Comparison of ENCODE assay signal across 11 mouse cellular contexts in genomic region chr2:77506308-77506707, GRCm38 (mm10).
DNase-seq lines count a peak whose midpoint lies in the region; ATAC-seq and TF ChIP-seq lines count a peak whose summit lies in the region.
"Had no signal": no experiment of that assay in that cellular context is flagged by ENCODE, and none has a peak within 500 bp of the region (broad histone marks: within the 10 kb centered on the region; RNA-seq: fewer than 3 reads in every experiment).

No protein-coding gene starts in this region.

- no peak for TF ChIP-seq CTCF in layer of hippocampus, adult 2 months (conservative IDR thresholded peaks at IDR 0.05)

- peak overlapping the region; percentile 12; the same call in 1 of the 2 replicates for H3K4me2 ChIP-seq in intestine, embryonic 14.5 days (ENCODE audit: low read length)
- H3K4me2 ChIP-seq in intestine, embryonic 16.5 days (ENCODE audit: low read depth, low read length) = no peak overlapping the region
- peak overlapping the region; percentile 23 for H3K4me2 ChIP-seq in hindbrain, embryonic 14.5 days (replicated peaks)

- no peak for ATAC-seq in intestine, embryonic 14.5 days (replicated peaks; ENCODE audit: low FRiP score, low TSS enrichment, low read depth)
- ATAC-seq in intestine, embryonic 16.5 days = no peak
- ATAC-seq in hindbrain, embryonic 14.5 days (ENCODE audit: low FRiP score) = peak; percentile 64
- ATAC-seq in monocyte, adult 5-6 weeks (replicated peaks; ENCODE audit: insufficient number of reproducible peaks, low FRiP score, low TSS enrichment, poor library complexity, severe bottlenecking) = no peak

- no peak overlapping the region for H3K4me3 ChIP-seq in intestine, embryonic 14.5 days (ENCODE audit: low read depth, low read length)
- H3K4me3 ChIP-seq in intestine, embryonic 16.5 days (ENCODE audit: low read length) = no peak overlapping the region
- H3K4me3 ChIP-seq in hindbrain, embryonic 14.5 days (replicated peaks; ENCODE audit: low read length) = no peak overlapping the region
- H3K4me3 ChIP-seq in layer of hippocampus, adult 2 months = no peak overlapping the region

- no peak for DNase-seq in intestine, embryonic 14.5 days (ENCODE audit: low spot score)
- DNase-seq in embryo, embryonic 10.5 days (ENCODE audit: low spot score) = peak; percentile 49
- DNase-seq in hindbrain, embryonic 14.5 days (ENCODE audit: low spot score) = peak; percentile 31
- peak; percentile 44 for DNase-seq in mesoderm, embryonic 11.5 days (ENCODE audit: low read depth, low spot score)
- DNase-seq in layer of hippocampus, adult 2 months (ENCODE audit: low spot score in 2 of 2) = no peak
- DNase-seq in yolk sac, embryonic 10.5 days (ENCODE audit: low spot score) = no peak
- DNase-seq: gastrocnemius, postnatal 36 days; lung, postnatal 14 days had no signal

- no peaks in the 10 kb centered on the region for H3K36me3 ChIP-seq in intestine, embryonic 14.5 days (ENCODE audit: control insufficient read depth, insufficient read depth, low read length)
- no peaks in the 10 kb centered on the region for H3K36me3 ChIP-seq in intestine, embryonic 16.5 days (ENCODE audit: control insufficient read depth, insufficient read depth, low read length)
- no peaks in the 10 kb centered on the region for H3K36me3 ChIP-seq in hindbrain, embryonic 14.5 days (replicated peaks; ENCODE audit: control insufficient read depth, insufficient read depth)

- H3K27me3 ChIP-seq in intestine, embryonic 14.5 days (replicated peaks; ENCODE audit: control insufficient read depth, insufficient read depth, low read length) = no peaks in the 10 kb centered on the region
- H3K27me3 ChIP-seq in intestine, embryonic 16.5 days (replicated peaks; ENCODE audit: control insufficient read depth, insufficient read depth, low read length) = no peaks in the 10 kb centered on the region
- H3K27me3 ChIP-seq in hindbrain, embryonic 14.5 days (ENCODE audit: control insufficient read depth, insufficient read depth, low read length) = no peaks in the 10 kb centered on the region
- H3K27me3 ChIP-seq: CH12.LX had no signal

- 15% methylated on average over 7 of the region's 7 CpGs for WGBS in intestine, embryonic 14.5 days
- 21% methylated on average over 7 of the region's 7 CpGs for WGBS in intestine, embryonic 16.5 days
- 3% methylated on average over 7 of the region's 7 CpGs for WGBS in hindbrain, embryonic 14.5 days

- H3K27ac ChIP-seq in intestine, embryonic 14.5 days (ENCODE audit: low read depth) = no peak overlapping the region
- no peak overlapping the region for H3K27ac ChIP-seq in intestine, embryonic 16.5 days (ENCODE audit: low read length)
- no peak overlapping the region for H3K27ac ChIP-seq in hindbrain, embryonic 14.5 days
- H3K27ac ChIP-seq in layer of hippocampus, adult 2 months = no peak overlapping the region

- H3K9me3 ChIP-seq in intestine, embryonic 14.5 days (ENCODE audit: control insufficient read depth, low read length) = no peaks in the 10 kb centered on the region
- no peaks in the 10 kb centered on the region for H3K9me3 ChIP-seq in intestine, embryonic 16.5 days (ENCODE audit: control insufficient read depth, low read length)
- H3K9me3 ChIP-seq in hindbrain, embryonic 14.5 days (ENCODE audit: control insufficient read depth, low read length) = no peaks in the 10 kb centered on the region

- no peak overlapping the region for H3K9ac ChIP-seq in intestine, embryonic 14.5 days (ENCODE audit: low read length)
- H3K9ac ChIP-seq in intestine, embryonic 16.5 days (ENCODE audit: low read depth, low read length) = no peak overlapping the region
- no peak overlapping the region for H3K9ac ChIP-seq in hindbrain, embryonic 14.5 days

- no peaks in the 10 kb centered on the region for H3K4me1 ChIP-seq in intestine, embryonic 14.5 days (replicated peaks; ENCODE audit: control insufficient read depth, insufficient read depth, low read length)
- H3K4me1 ChIP-seq in intestine, embryonic 16.5 days (ENCODE audit: control insufficient read depth, insufficient read depth, low read length) = no peaks in the 10 kb centered on the region
- peaks cover 5% of the 10 kb centered on the region for H3K4me1 ChIP-seq in hindbrain, embryonic 14.5 days (replicated peaks; ENCODE audit: control insufficient read depth, insufficient read depth, low read length)

Comparison
In these comparisons a context has a peak if more than half of its experiments do, and no peak if none do; other contexts are left out.
1. DNase-seq: peak in embryo, embryonic 10.5 days (single experiment), hindbrain, embryonic 14.5 days (single experiment) and mesoderm, embryonic 11.5 days (single experiment); none in intestine, embryonic 14.5 days (single experiment), layer of hippocampus, adult 2 months (0 of 2) and yolk sac, embryonic 10.5 days (single experiment).